Mouse (Mus musculus): ENCODE data around the gene Usp40. TPM values are rescaled to one million over a fixed set of nuclear protein-coding genes. Genes with fewer than 3 reads are reported as not detected.
"Not testable (repeated sequence)": the region's sequence is repeated elsewhere in the genome, so short reads cannot be mapped to it uniquely, and the experiment has no call there.

Usp40 gene
- polyA plus RNA-seq (2012; rRNA removed) = 6.3 and 7.5 TPM in 2 replicates

DNA sequence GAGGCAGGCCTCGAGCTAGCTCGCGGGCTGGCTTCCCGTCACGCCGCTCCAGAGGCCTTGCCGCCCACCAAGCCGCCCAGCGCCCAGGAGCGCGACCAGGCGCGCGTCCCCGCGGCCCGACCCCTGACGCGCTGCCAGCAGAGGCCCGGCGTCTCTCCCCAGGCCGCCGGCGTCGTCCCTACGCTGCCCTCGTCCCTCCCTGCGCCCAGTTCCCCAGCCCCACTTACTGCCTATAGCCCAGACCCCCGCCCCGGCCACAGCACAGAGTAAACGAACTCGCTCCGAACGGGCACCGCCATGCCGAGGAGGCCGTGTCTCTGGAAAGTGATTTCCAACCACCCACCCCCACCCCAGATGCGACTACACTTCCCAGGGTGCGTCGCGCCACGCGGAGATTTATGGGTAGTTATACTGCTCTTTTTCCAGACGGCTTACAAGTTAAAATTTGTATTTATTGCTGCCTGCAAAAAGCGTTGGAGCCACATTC lies at the start of gene Usp40:
TSS of gene Usp40 (minus strand) at position 341 of the 487 bp plus-strand sequence.
- WGBS = under 1% methylated on average over 45 of the region's 45 CpGs
- Histone ChIP-seq H3K4me3 (ENCODE audit: control insufficient read depth, insufficient read depth, low read length) (peak within 1 kb of the TSS; percentile 72), H3K36me3 (ENCODE audit: control insufficient read depth, insufficient read depth, low read length) (no peaks in the 10 kb centered on the region), H3K27ac (ENCODE audit: control insufficient read depth, insufficient read depth, low read length) (no peak within 1 kb of the TSS), H3K4me1 (replicated peaks; ENCODE audit: control insufficient read depth, insufficient read depth, low read length) (no peaks in the 10 kb centered on the region), H3K27me3 (ENCODE audit: control insufficient read depth, insufficient read depth, low read length) (no peaks in the 10 kb centered on the region)
- peak; percentile 80 for DNase-seq
- TF ChIP-seq POLR2A (IDR thresholded peaks at IDR 0.05; ENCODE audit: control insufficient read depth, extremely low read depth, insufficient read depth, low read length, poor library complexity) (peak; percentile 48; the same call in 1 of the 2 replicates), CTCF (IDR thresholded peaks at IDR 0.05; ENCODE audit: borderline replicate concordance, control insufficient read depth, extremely low read depth, insufficient read depth, low read length, poor library complexity) (0 out of 2 replicates have a peak, but pooled peaks have one; percentile 13)

- Histone ChIP-seq H3K4me3 (ENCODE audit: control insufficient read depth, insufficient read depth, low read length) (no peak within 1 kb of the TSS), H3K4me1 (replicated peaks; ENCODE audit: control insufficient read depth, insufficient read depth, low read length) (no peaks in the 10 kb centered on the region), H3K27me3 (ENCODE audit: control insufficient read depth, insufficient read depth, low read length) (no peaks in the 10 kb centered on the region), H3K36me3 (ENCODE audit: control insufficient read depth, insufficient read depth, low read length) (no peaks in the 10 kb centered on the region), H3K27ac (ENCODE audit: control insufficient read depth, insufficient read depth, low read length) (no peak within 1 kb of the TSS)
- TF ChIP-seq POLR2A (IDR thresholded peaks at IDR 0.05; ENCODE audit: control insufficient read depth, extremely low read depth, insufficient read depth, low read length, poor library complexity) (no peak), CTCF (IDR thresholded peaks at IDR 0.05; ENCODE audit: borderline replicate concordance, control insufficient read depth, extremely low read depth, insufficient read depth, low read length, poor library complexity) (no peak)
- WGBS = 94% methylated on average over 1 of the region's 1 CpGs
- no peak for DNase-seq
These were observed 46.7 kb upstream of the Usp40 start, which contains the start of gene Ugt1a10 for GRCm38 (mm10) chr1:88055088-88055487. TSS of gene Ugt1a10 (plus strand) at chr1:88055388.

- not testable (repeated sequence) for H3K4me3 ChIP-seq (ENCODE audit: control insufficient read depth, insufficient read depth, low read length); H3K27me3 ChIP-seq (ENCODE audit: control insufficient read depth, insufficient read depth, low read length); DNase-seq; H3K36me3 ChIP-seq (ENCODE audit: control insufficient read depth, insufficient read depth, low read length); H3K4me1 ChIP-seq (replicated peaks; ENCODE audit: control insufficient read depth, insufficient read depth, low read length); H3K27ac ChIP-seq (ENCODE audit: control insufficient read depth, insufficient read depth, low read length)
- 86% methylated on average over 2 of the region's 2 CpGs for WGBS
These were observed 39.1 kb upstream of the Usp40 start for GRCm38 (mm10) chr1:88047408-88047807.

GRCm38 (mm10) chr1:88044832-88045437 lies 36.6 kb upstream of the Usp40 start:
- H3K36me3 ChIP-seq (ENCODE audit: control insufficient read depth, insufficient read depth, low read length); H3K27ac ChIP-seq (ENCODE audit: control insufficient read depth, insufficient read depth, low read length): not testable (repeated sequence)
- WGBS = 95% methylated on average over 4 of the region's 5 CpGs

GRCm38 (mm10) chr1:88043044-88043443 lies 34.7 kb upstream of the Usp40 start:
- 81% methylated on average over 1 of the region's 2 CpGs for WGBS
- not testable (repeated sequence) for H3K27ac ChIP-seq (ENCODE audit: control insufficient read depth, insufficient read depth, low read length); DNase-seq; H3K4me3 ChIP-seq (ENCODE audit: control insufficient read depth, insufficient read depth, low read length); H3K36me3 ChIP-seq (ENCODE audit: control insufficient read depth, insufficient read depth, low read length); H3K4me1 ChIP-seq (replicated peaks; ENCODE audit: control insufficient read depth, insufficient read depth, low read length); H3K27me3 ChIP-seq (ENCODE audit: control insufficient read depth, insufficient read depth, low read length)

More at GRCm38 (mm10) chr1:88044832-88045437, 36.6 kb upstream of the Usp40 start:
- not testable (repeated sequence) for H3K4me1 ChIP-seq (replicated peaks; ENCODE audit: control insufficient read depth, insufficient read depth, low read length); DNase-seq; H3K27me3 ChIP-seq (ENCODE audit: control insufficient read depth, insufficient read depth, low read length); H3K4me3 ChIP-seq (ENCODE audit: control insufficient read depth, insufficient read depth, low read length)

DNA sequence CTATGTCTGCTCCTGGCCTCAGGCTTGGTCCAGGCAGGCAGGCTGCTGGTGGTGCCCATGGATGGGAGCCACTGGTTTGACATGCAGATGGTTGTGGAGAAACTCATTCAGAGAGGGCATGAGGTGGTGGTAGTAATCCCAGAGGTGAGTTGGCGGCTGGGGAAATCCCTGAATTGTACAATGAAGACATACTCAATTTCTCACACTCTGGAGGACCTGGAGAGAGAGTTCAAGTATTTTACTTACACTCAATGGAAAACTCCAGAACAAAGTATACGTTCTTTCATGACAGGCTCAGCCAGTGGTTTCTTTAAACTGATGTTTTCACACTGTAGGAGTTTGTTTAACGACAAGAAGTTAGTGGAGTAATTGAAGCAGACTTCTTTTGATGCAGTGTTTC lies 16.9 kb upstream of the Usp40 start:
- 87% methylated on average over 3 of the region's 3 CpGs for WGBS
- H3K27ac ChIP-seq (ENCODE audit: control insufficient read depth, insufficient read depth, low read length) = not testable (repeated sequence)

DNA sequence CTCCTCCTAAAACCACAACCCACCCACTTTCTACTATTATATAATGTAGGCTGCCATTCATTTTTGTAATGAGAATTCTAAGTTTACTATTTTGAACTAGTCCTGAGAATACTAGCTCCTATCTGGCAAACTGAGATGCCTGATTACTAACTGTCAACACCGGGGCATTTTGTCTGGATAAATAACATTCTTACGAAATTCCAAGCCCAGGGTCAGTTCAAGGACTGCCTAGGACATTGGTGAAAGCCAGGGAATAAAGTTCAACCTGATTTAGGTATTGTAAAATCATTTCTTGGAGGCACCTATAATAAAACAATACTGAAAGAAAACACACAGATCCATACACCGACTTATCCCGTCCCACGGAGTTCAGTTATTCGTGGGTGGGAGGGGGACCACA lies 7.0 kb upstream of the Usp40 start:
- H3K27me3 ChIP-seq (ENCODE audit: control insufficient read depth, insufficient read depth, low read length) = no peaks in the 10 kb centered on the region

More for the DNA sequence above, 16.9 kb upstream of the Usp40 start:
- H3K4me1 ChIP-seq (replicated peaks; ENCODE audit: control insufficient read depth, insufficient read depth, low read length); H3K36me3 ChIP-seq (ENCODE audit: control insufficient read depth, insufficient read depth, low read length); H3K4me3 ChIP-seq (ENCODE audit: control insufficient read depth, insufficient read depth, low read length); H3K27me3 ChIP-seq (ENCODE audit: control insufficient read depth, insufficient read depth, low read length); DNase-seq: not testable (repeated sequence)

More for the DNA sequence above, 7.0 kb upstream of the Usp40 start:
- TF ChIP-seq CTCF (IDR thresholded peaks at IDR 0.05; ENCODE audit: borderline replicate concordance, control insufficient read depth, extremely low read depth, insufficient read depth, low read length, poor library complexity) (no peak), POLR2A (IDR thresholded peaks at IDR 0.05; ENCODE audit: control insufficient read depth, extremely low read depth, insufficient read depth, low read length, poor library complexity) (no peak)
- H3K36me3 ChIP-seq (ENCODE audit: control insufficient read depth, insufficient read depth, low read length) = no peaks in the 10 kb centered on the region
- 94% methylated on average over 6 of the region's 6 CpGs for WGBS
- no peaks in the 10 kb centered on the region for H3K4me1 ChIP-seq (replicated peaks; ENCODE audit: control insufficient read depth, insufficient read depth, low read length)
- H3K4me3 ChIP-seq (ENCODE audit: control insufficient read depth, insufficient read depth, low read length) = no peak overlapping the region
- no peak for DNase-seq
- no peak overlapping the region for H3K27ac ChIP-seq (ENCODE audit: control insufficient read depth, insufficient read depth, low read length)
